Mouse (Mus musculus): ENCODE results near the gene Mrps27.

DNA sequence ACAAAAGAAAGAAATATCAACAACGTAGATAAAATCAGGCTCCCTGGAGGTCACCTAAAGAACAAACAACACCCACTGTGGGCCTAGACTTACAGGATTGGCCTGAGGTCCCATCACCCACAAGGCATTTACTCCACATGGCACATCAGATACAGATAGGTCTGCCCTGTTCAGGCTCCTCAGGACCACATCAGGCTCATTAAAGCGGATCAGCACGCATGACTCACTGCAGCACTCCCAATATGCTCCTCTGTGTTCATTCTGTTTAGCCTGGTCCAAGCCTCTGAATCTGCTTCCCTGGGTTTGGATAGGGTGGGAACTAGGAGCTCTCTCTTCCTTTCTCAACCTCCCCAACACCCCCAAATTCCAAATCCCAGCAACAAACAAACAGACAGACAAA, 107.9 kb downstream of the Mrps27 start:
- TF ChIP-seq CTCF (IDR thresholded peaks at IDR 0.05; ENCODE audit: control insufficient read depth, insufficient read depth, low read length) (no peak), POLR2A (IDR thresholded peaks at IDR 0.05; ENCODE audit: borderline replicate concordance, control insufficient read depth, low read depth, low read length) (no peak)

Measured in bone marrow, adult 2 months (tissue).